Mouse (Mus musculus) brown adipose tissue, adult 24 weeks (tissue): ENCODE data around the gene 4933424G06Rik. TPM values are rescaled to one million over a fixed set of nuclear protein-coding genes. Genes with fewer than 3 reads are reported as not detected.

ENCODE experiments used
- H3K27ac ChIP-seq: fragments of 200-500 bp; replicated peaks from 2 replicates; pipeline ENCODE4 v1.5.1; 2012; ENCODE audit warnings: low read depth, mild to moderate bottlenecking, low read length
- H3K4me1 ChIP-seq: fragments of 200-500 bp; 2 replicates; pipeline ENCODE4 v1.6.1; 2012; ENCODE audit warnings: low read length, mixed read lengths; ENCODE audit not compliant: control insufficient read depth, insufficient read depth, insufficient read length
- H3K4me3 ChIP-seq: fragments of 200-500 bp; 2 replicates; pipeline ENCODE4 v1.5.1; 2012; ENCODE audit warnings: low read depth, mild to moderate bottlenecking, low read length, moderate library complexity; ENCODE audit not compliant: insufficient read depth
- polyA plus RNA-seq: library from polyadenylated mRNA; stranded (reverse); fragments of >200 nt; gene quantifications from 2 replicates; pipeline ENCODE4 v1.2.4, GENCODE M21; 2012; ENCODE audit not compliant: missing spikeins, insufficient read depth, insufficient read length

4933424G06Rik gene
- polyA plus RNA-seq, 1 experiment, result not detected

GRCm38 (mm10) chr1:36744268-36744944 lies 34.5 kb downstream of the 4933424G06Rik start:
- Histone ChIP-seq H3K4me3 (no peak overlapping the region), H3K4me1 (no peaks in the 10 kb centered on the region)

GRCm38 (mm10) chr1:36745661-36746060 lies 35.7 kb downstream of the 4933424G06Rik start:
- no peak overlapping the region for H3K4me3 ChIP-seq
- no peaks in the 10 kb centered on the region for H3K4me1 ChIP-seq
- no peak overlapping the region for H3K27ac ChIP-seq

More at GRCm38 (mm10) chr1:36744268-36744944, 34.5 kb downstream of the 4933424G06Rik start:
- H3K27ac ChIP-seq, result no peak overlapping the region

GRCm38 (mm10) chr1:36746452-36746851 lies 36.5 kb downstream of the 4933424G06Rik start:
- Histone ChIP-seq H3K4me1 (no peaks in the 10 kb centered on the region), H3K27ac (no peak overlapping the region), H3K4me3 (no peak overlapping the region)

GRCm38 (mm10) chr1:36753932-36754675 lies 44.2 kb downstream of the 4933424G06Rik start:
- no peak overlapping the region for H3K27ac ChIP-seq
- H3K4me1 ChIP-seq, result no peaks in the 10 kb centered on the region
- H3K4me3 ChIP-seq, result no peak overlapping the region

- Histone ChIP-seq H3K27ac (no peak overlapping the region), H3K4me1 (no peaks in the 10 kb centered on the region), H3K4me3 (no peak overlapping the region)
These were observed 48.6 kb downstream of the 4933424G06Rik start for GRCm38 (mm10) chr1:36758553-36758952.

- H3K27ac ChIP-seq, result no peak overlapping the region
- no peak overlapping the region for H3K4me3 ChIP-seq
- no peaks in the 10 kb centered on the region for H3K4me1 ChIP-seq
These were observed 49.1 kb downstream of the 4933424G06Rik start for GRCm38 (mm10) chr1:36759076-36759475.

- no peak overlapping the region for H3K4me3 ChIP-seq
- no peaks in the 10 kb centered on the region for H3K4me1 ChIP-seq
- H3K27ac ChIP-seq, result no peak overlapping the region
These were observed 50.5 kb downstream of the 4933424G06Rik start for GRCm38 (mm10) chr1:36760401-36760800.

GRCm38 (mm10) chr1:36761061-36761460 lies 51.1 kb downstream of the 4933424G06Rik start:
- no peaks in the 10 kb centered on the region for H3K4me1 ChIP-seq
- no peak overlapping the region for H3K27ac ChIP-seq
- H3K4me3 ChIP-seq, result no peak overlapping the region

GRCm38 (mm10) chr1:36761568-36761967 lies 51.6 kb downstream of the 4933424G06Rik start, which contains the start of gene Zap70:
Gene Zap70, plus strand, starts transcription at chr1:36761798.
- no peak within 1 kb of the TSS for H3K27ac ChIP-seq
- no peaks in the 10 kb centered on the region for H3K4me1 ChIP-seq
- no peak within 1 kb of the TSS for H3K4me3 ChIP-seq

GRCm38 (mm10) chr1:36766431-36767205 lies 56.7 kb downstream of the 4933424G06Rik start:
- Histone ChIP-seq H3K4me3 (no peak overlapping the region), H3K27ac (no peak overlapping the region), H3K4me1 (no peaks in the 10 kb centered on the region)

GRCm38 (mm10) chr1:36767321-36767720 lies 57.4 kb downstream of the 4933424G06Rik start:
- Histone ChIP-seq H3K27ac (no peak overlapping the region), H3K4me1 (no peaks in the 10 kb centered on the region), H3K4me3 (no peak overlapping the region)

- H3K4me3 ChIP-seq, result no peak overlapping the region
- no peaks in the 10 kb centered on the region for H3K4me1 ChIP-seq
- no peak overlapping the region for H3K27ac ChIP-seq
These were observed 58.8 kb downstream of the 4933424G06Rik start for GRCm38 (mm10) chr1:36768786-36769185.

GRCm38 (mm10) chr1:36769951-36770350 lies 60.0 kb downstream of the 4933424G06Rik start:
- no peak overlapping the region for H3K4me3 ChIP-seq
- H3K4me1 ChIP-seq, result no peaks in the 10 kb centered on the region
- H3K27ac ChIP-seq, result no peak overlapping the region

- Histone ChIP-seq H3K4me3 (no peak overlapping the region), H3K4me1 (no peaks in the 10 kb centered on the region)
These were observed 61.0 kb downstream of the 4933424G06Rik start for GRCm38 (mm10) chr1:36770998-36771397.

More at GRCm38 (mm10) chr1:36770998-36771397, 61.0 kb downstream of the 4933424G06Rik start:
- no peak overlapping the region for H3K27ac ChIP-seq
